ENCODE assay signal across 8 mouse cellular contexts in the genomic region with DNA sequence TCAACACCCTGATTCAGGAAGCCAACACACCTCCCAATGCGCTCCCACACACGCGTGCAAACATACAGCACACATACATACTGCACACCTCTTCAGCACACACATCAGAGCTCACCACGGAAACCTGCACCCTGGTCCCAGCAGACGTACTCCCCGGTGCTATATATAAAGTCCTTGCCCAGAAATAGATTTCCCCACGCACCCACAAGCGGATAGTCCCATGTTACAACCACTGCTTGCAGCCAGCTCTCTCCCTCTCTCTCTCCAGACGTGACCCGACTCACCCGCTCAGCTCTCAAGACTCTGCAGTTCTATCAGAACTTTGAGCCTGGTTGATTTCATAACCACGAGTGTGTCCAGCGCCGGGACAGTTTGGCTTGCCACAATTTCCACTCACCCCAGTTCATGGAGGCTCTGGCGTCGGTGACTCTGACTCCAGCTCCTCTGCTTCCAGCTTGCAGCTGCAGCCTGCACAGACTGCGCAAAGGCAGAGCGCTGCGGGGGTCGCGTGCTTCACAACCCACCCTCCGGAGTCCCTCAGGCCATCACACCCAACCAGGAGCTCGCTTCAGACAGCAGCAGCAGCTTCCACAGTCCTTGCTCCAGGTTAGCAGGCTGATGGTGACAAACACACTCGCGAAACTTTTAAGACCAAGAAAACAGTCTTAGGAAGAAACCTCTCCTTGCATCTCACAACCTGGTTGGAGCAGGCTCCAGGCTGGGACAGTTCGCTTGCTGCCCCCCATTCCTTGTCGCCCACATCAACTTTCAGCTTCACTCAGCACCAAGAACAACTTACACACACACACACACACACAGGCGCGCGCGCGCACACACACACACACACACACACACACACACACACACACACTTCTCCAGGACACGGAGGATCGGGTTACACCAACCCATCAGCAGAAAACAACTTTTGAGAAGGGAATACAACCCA. TPM values are rescaled to one million over a fixed set of nuclear protein-coding genes. Genes with fewer than 3 reads are reported as not detected.
DNase-seq lines count a peak whose midpoint lies in the region; ATAC-seq lines count a peak whose summit lies in the region.

No protein-coding gene starts in this region.

- H3K4me1 ChIP-seq in embryonic facial prominence, embryonic 15.5 days, result peaks cover 16% of the 10 kb centered on the region
- H3K4me1 ChIP-seq in heart, embryonic 10.5 days, result peaks cover 24% of the 10 kb centered on the region
- H3K4me1 ChIP-seq in limb, embryonic 13.5 days, result peaks cover 25% of the 10 kb centered on the region
- H3K4me1 ChIP-seq in midbrain, embryonic 14.5 days (ENCODE audit: control insufficient read depth, insufficient read depth, low read length), result peaks cover 8% of the 10 kb centered on the region; the same call in 1 of the 2 replicates
- peaks cover 26% of the 10 kb centered on the region for H3K4me1 ChIP-seq in stomach, embryonic 16.5 days (ENCODE audit: control insufficient read depth, insufficient read depth, low read length)

- H3K27ac ChIP-seq in embryonic facial prominence, embryonic 15.5 days (replicated peaks), result peak overlapping the region; percentile 87
- peak overlapping the region; percentile 87 for H3K27ac ChIP-seq in heart, embryonic 10.5 days
- H3K27ac ChIP-seq in limb, embryonic 13.5 days, result peak overlapping the region; percentile 87
- H3K27ac ChIP-seq in midbrain, embryonic 14.5 days (replicated peaks; ENCODE audit: low read depth, low read length), result no peak overlapping the region; the same call in 1 of the 2 replicates
- peak overlapping the region; percentile 96 for H3K27ac ChIP-seq in stomach, embryonic 16.5 days (ENCODE audit: low read length)

- ATAC-seq in embryonic facial prominence, embryonic 15.5 days (ENCODE audit: insufficient number of reproducible peaks, low FRiP score, low TSS enrichment, low read depth), result peak; percentile 65
- peak; percentile 74 for ATAC-seq in limb, embryonic 13.5 days (ENCODE audit: low FRiP score, low read depth)
- ATAC-seq in midbrain, embryonic 14.5 days (ENCODE audit: low FRiP score, low TSS enrichment), result peak; percentile 43
- peak; percentile 12; the same call in 1 of the 2 replicates for ATAC-seq in stomach, embryonic 16.5 days (ENCODE audit: insufficient read depth, low FRiP score)

- WGBS in embryonic facial prominence, embryonic 15.5 days, result 5% methylated on average over 34 of the region's 34 CpGs
- 4% methylated on average over 31 of the region's 34 CpGs for WGBS in heart, embryonic 10.5 days
- 4% methylated on average over 34 of the region's 34 CpGs for WGBS in limb, embryonic 13.5 days
- WGBS in midbrain, embryonic 14.5 days, result 9% methylated on average over 34 of the region's 34 CpGs
- 2% methylated on average over 34 of the region's 34 CpGs for WGBS in stomach, embryonic 16.5 days

- peak overlapping the region; percentile 72 for H3K4me2 ChIP-seq in embryonic facial prominence, embryonic 15.5 days (replicated peaks)
- H3K4me2 ChIP-seq in limb, embryonic 13.5 days (replicated peaks), result peak overlapping the region; percentile 73
- peak overlapping the region; percentile 79 for H3K4me2 ChIP-seq in midbrain, embryonic 14.5 days (ENCODE audit: low read length)
- peak overlapping the region; percentile 62 for H3K4me2 ChIP-seq in stomach, embryonic 16.5 days (ENCODE audit: low read depth, low read length)

- H3K9ac ChIP-seq in embryonic facial prominence, embryonic 15.5 days, result peak overlapping the region; percentile 58
- peak overlapping the region; percentile 85 for H3K9ac ChIP-seq in limb, embryonic 13.5 days
- peak overlapping the region; percentile 40; the same call in 1 of the 2 replicates for H3K9ac ChIP-seq in midbrain, embryonic 14.5 days (replicated peaks; ENCODE audit: low read length)
- peak overlapping the region; percentile 87 for H3K9ac ChIP-seq in stomach, embryonic 16.5 days (ENCODE audit: low read length)

- no peaks in the 10 kb centered on the region for H3K9me3 ChIP-seq in embryonic facial prominence, embryonic 15.5 days (replicated peaks)
- H3K9me3 ChIP-seq in heart, embryonic 10.5 days, result no peaks in the 10 kb centered on the region
- no peaks in the 10 kb centered on the region for H3K9me3 ChIP-seq in limb, embryonic 13.5 days
- H3K9me3 ChIP-seq in midbrain, embryonic 14.5 days (ENCODE audit: control insufficient read depth, low read length), result no peaks in the 10 kb centered on the region
- H3K9me3 ChIP-seq in stomach, embryonic 16.5 days (replicated peaks; ENCODE audit: control insufficient read depth, low read length), result no peaks in the 10 kb centered on the region

- H3K4me3 ChIP-seq in embryonic facial prominence, embryonic 15.5 days (replicated peaks), result peak overlapping the region; percentile 77
- H3K4me3 ChIP-seq in heart, embryonic 10.5 days, result peak overlapping the region; percentile 73
- H3K4me3 ChIP-seq in limb, embryonic 13.5 days, result peak overlapping the region; percentile 73
- H3K4me3 ChIP-seq in midbrain, embryonic 14.5 days (replicated peaks; ENCODE audit: low read depth, low read length), result peak overlapping the region; percentile 64
- H3K4me3 ChIP-seq in stomach, embryonic 16.5 days (replicated peaks; ENCODE audit: low read length), result peak overlapping the region; percentile 92

- DNase-seq in layer of hippocampus, adult 11-12 months (ENCODE audit: low spot score), result peak; percentile 30
- no peak for DNase-seq in layer of hippocampus, adult 9-10 months (ENCODE audit: low spot score)
- peak; percentile 85 for DNase-seq in heart, embryonic 10.5 days (ENCODE audit: low spot score)
- DNase-seq in kidney, adult 9 months, result peak; percentile 80
- peak; percentile 66 for DNase-seq in midbrain, embryonic 14.5 days

- no peaks in the 10 kb centered on the region for H3K36me3 ChIP-seq in embryonic facial prominence, embryonic 15.5 days
- H3K36me3 ChIP-seq in heart, embryonic 10.5 days, result no peaks in the 10 kb centered on the region
- H3K36me3 ChIP-seq in limb, embryonic 13.5 days, result no peaks in the 10 kb centered on the region
- H3K36me3 ChIP-seq in midbrain, embryonic 14.5 days (ENCODE audit: control insufficient read depth, insufficient read depth, low read length), result no peaks in the 10 kb centered on the region
- H3K36me3 ChIP-seq in stomach, embryonic 16.5 days (ENCODE audit: control insufficient read depth, insufficient read depth, low read length), result no peaks in the 10 kb centered on the region

- no peaks in the 10 kb centered on the region for H3K27me3 ChIP-seq in embryonic facial prominence, embryonic 15.5 days
- no peaks in the 10 kb centered on the region for H3K27me3 ChIP-seq in heart, embryonic 10.5 days (ENCODE audit: insufficient read depth, poor library complexity, severe bottlenecking)
- H3K27me3 ChIP-seq in limb, embryonic 13.5 days, result no peaks in the 10 kb centered on the region
- H3K27me3 ChIP-seq in midbrain, embryonic 14.5 days (ENCODE audit: control insufficient read depth, insufficient read depth, low read length), result no peaks in the 10 kb centered on the region
- H3K27me3 ChIP-seq in stomach, embryonic 16.5 days (ENCODE audit: control insufficient read depth, insufficient read depth, low read length), result no peaks in the 10 kb centered on the region

RNA-seq across cellular contexts. Expression of gene Ghr, which starts 1.2 kb away (rescaled TPM):
- 59.2 and 60.8 TPM in 2 replicates for polyA plus RNA-seq in embryonic facial prominence, embryonic 15.5 days (2015; fragmentation: Nextera tagmentation; extraction: Ambion mirVana)
- 45.1 and 46.9 TPM in 2 replicates for polyA plus RNA-seq in heart, embryonic 10.5 days (2016; fragmentation: Nextera tagmentation; extraction: Ambion mirVana)
- 65.3 and 68.5 TPM in 2 replicates for polyA plus RNA-seq in limb, embryonic 13.5 days (2015; fragmentation: Nextera tagmentation; extraction: Ambion mirVana)
- 5.1 and 10.7 TPM in 2 replicates for polyA plus RNA-seq in midbrain, embryonic 14.5 days (2014; fragmentation: Nextera tagmentation; extraction: Ambion mirVana)
- 111 and 125 TPM in 2 replicates for polyA plus RNA-seq in stomach, embryonic 16.5 days (2015; fragmentation: Nextera tagmentation; extraction: Ambion mirVana)

Comparison
In these comparisons a context has a peak if more than half of its experiments do, and no peak if none do; other contexts are left out.
1. ATAC-seq: peak in every context shown above with its lines; median percentile 74 in limb, embryonic 13.5 days; 65 in embryonic facial prominence, embryonic 15.5 days; 43 in midbrain, embryonic 14.5 days; 12 in stomach, embryonic 16.5 days.